Mouse (Mus musculus) stomach, embryonic 16.5 days (tissue): ENCODE results near the gene Zhx3. TPM values are rescaled to one million over a fixed set of nuclear protein-coding genes. Genes with fewer than 3 reads are reported as not detected.

Experiments
- ATAC-seq: fragments of 200-750 bp; cut with Nextera tagmentation; 2 replicates; pipeline ENCODE4 v1.8.0; 2017; ENCODE audit warnings: moderate number of reproducible peaks, moderate TSS enrichment; ENCODE audit not compliant: insufficient read depth, low FRiP score
- H3K27ac ChIP-seq: fragments of 300-500 bp; sonication (generic); 2 replicates; pipeline ENCODE4 v1.5.1; 2014; ENCODE audit warnings: low read length
- H3K27me3 ChIP-seq: fragments of 300-500 bp; sonication (generic); 2 replicates; pipeline ENCODE4 v1.6.1; 2014; ENCODE audit warnings: low read length, control low read depth, mixed read lengths; ENCODE audit not compliant: control insufficient read depth, insufficient read depth
- H3K36me3 ChIP-seq: fragments of 300-500 bp; sonication (generic); 2 replicates; pipeline ENCODE4 v1.6.1; 2014; ENCODE audit warnings: low read length; ENCODE audit not compliant: control insufficient read depth, insufficient read depth
- H3K4me1 ChIP-seq: fragments of 300-500 bp; sonication (generic); 2 replicates; pipeline ENCODE4 v1.6.1; 2014; ENCODE audit warnings: low read length, control low read depth, mixed read lengths; ENCODE audit not compliant: control insufficient read depth, insufficient read depth
- H3K4me2 ChIP-seq: fragments of 300-500 bp; sonication (generic); 2 replicates; pipeline ENCODE4 v1.6.1; 2014; ENCODE audit warnings: low read depth, low read length, mixed read lengths
- H3K4me3 ChIP-seq: fragments of 300-500 bp; sonication (generic); replicated peaks from 2 replicates; pipeline ENCODE4 v1.5.1; 2014; ENCODE audit warnings: mild to moderate bottlenecking, low read length
- H3K9ac ChIP-seq: fragments of 300-500 bp; sonication (generic); 2 replicates; pipeline ENCODE4 v1.6.1; 2014; ENCODE audit warnings: low read length
- H3K9me3 ChIP-seq: fragments of 300-500 bp; sonication (generic); replicated peaks from 2 replicates; pipeline ENCODE4 v1.6.1; 2016; ENCODE audit warnings: low read length, control low read depth; ENCODE audit not compliant: control insufficient read depth
- WGBS: fragments of 180-500 bp; shearing (Covaris S2); extraction: QIAGEN DNeasy Blood & Tissue Kit; methylation state at CpG from one replicate; pipeline ENCODE4 v1.1.7; 2014; 5-methylcytosine and 5-hydroxymethylcytosine counted together
- polyA plus RNA-seq: library from polyadenylated mRNA; unstranded; fragments of >200 nt; fragmentation: Nextera tagmentation; extraction: Ambion mirVana; gene quantifications from 2 replicates; pipeline ENCODE4 v1.2.1, GENCODE M21; 2015

Gene Zhx3
- polyA plus RNA-seq, 1 experiment from 2014 or later = 10.7 TPM

DNA sequence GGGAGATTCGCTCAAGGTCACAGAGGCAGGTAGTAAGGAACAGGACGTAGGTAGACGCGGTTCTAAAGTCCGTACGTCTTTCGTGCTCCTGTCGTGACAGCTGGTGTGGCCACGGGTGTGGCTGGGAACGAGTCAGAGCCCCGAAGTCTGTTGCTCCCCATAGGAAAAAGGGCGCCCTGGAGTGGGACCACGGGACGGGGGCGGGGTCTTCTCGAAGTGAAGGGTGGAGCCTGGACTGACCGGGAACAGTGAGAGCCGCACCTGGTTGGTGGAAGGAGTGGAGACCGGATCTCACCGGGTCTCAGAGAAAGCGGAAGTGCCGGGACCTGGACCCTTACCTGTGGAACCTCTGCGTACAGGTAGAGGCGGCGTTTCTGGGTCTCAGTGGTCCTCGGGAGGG, 15.1 kb upstream of the Zhx3 start:
- H3K4me2 ChIP-seq = peak overlapping the region; percentile 89
- peak overlapping the region; percentile 65 for H3K27ac ChIP-seq
- peak; percentile 93 for ATAC-seq
- no peaks in the 10 kb centered on the region for H3K9me3 ChIP-seq
- peak overlapping the region; percentile 59 for H3K9ac ChIP-seq
- H3K36me3 ChIP-seq = no peaks in the 10 kb centered on the region
- no peaks in the 10 kb centered on the region for H3K4me1 ChIP-seq
- peak overlapping the region; percentile 55 for H3K4me3 ChIP-seq
- H3K27me3 ChIP-seq = no peaks in the 10 kb centered on the region
- WGBS = under 1% methylated on average over 26 of the region's 26 CpGs

DNA sequence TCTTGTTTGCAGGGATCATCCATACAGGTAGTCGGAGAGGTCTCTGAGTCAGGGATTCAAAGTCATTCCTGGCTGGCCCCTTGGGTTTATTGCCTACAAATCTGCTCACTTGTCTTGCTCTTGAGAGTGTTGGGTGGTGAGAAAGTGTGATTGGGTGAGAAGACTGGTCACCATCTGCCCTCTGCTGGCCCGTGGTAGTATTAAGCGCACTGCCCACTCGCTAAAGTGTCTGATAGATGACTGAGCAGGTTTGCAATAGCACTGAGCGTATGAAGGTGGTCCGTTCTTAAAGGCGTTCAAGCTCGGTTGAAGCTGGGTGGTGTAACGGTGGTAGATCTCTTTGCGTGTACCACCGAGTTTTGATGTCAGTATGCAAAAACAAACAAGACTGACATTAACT, 14.5 kb upstream of the Zhx3 start:
- peak overlapping the region; percentile 89 for H3K4me2 ChIP-seq
- peak overlapping the region; percentile 61 for H3K27ac ChIP-seq
- H3K4me1 ChIP-seq = no peaks in the 10 kb centered on the region
- H3K4me3 ChIP-seq = peak overlapping the region; percentile 55
- H3K9me3 ChIP-seq = no peaks in the 10 kb centered on the region
- peak overlapping the region; percentile 59 for H3K9ac ChIP-seq
- ATAC-seq = peak; percentile 70; the same call in 1 of the 2 replicates
- 2% methylated on average over 11 of the region's 11 CpGs for WGBS
- no peaks in the 10 kb centered on the region for H3K27me3 ChIP-seq
- H3K36me3 ChIP-seq = no peaks in the 10 kb centered on the region

DNA sequence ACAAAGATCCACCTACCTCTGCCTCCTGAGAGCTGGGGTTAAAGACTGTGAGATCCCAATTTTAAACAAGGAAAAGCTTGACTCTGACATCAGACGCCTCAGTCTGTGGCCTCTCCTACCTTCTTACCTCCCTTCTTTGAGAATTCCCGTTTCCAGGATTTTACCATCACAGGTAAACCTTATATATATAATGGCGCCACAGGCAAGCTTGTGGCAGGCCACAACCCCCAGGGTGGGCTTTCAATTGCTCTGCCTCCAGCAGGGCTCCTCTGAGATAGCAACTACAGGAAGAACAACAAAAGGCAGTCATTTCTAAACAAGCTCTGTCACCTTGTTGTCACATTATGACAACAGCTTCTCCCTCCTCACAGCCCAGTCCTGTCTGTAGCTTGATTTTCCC, 13.4 kb upstream of the Zhx3 start:
- Histone ChIP-seq H3K4me3 (no peak overlapping the region), H3K27me3 (no peaks in the 10 kb centered on the region), H3K36me3 (no peaks in the 10 kb centered on the region), H3K27ac (no peak overlapping the region), H3K9me3 (no peaks in the 10 kb centered on the region), H3K4me2 (no peak overlapping the region), H3K4me1 (no peaks in the 10 kb centered on the region), H3K9ac (no peak overlapping the region)
- no peak for ATAC-seq
- 76% methylated on average over 3 of the region's 3 CpGs for WGBS

DNA sequence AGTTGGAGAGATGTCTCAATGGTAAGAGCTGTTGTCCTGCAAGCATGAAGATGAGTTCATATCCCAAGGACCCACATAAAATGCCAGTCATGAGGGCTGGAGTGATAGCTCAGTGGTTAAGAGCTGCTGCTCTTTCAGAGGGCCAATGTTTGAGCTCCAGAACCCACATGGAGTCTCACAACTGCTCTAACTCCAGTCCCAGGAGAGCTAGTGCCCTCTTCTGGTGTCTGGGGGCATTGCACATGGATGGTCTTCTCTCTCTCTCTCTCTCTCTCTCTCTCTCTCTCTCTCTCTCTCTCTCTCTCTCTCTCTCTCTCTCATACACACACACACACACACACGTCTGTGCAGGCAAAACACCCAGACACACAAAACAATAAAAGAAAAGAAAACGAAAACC, 12.0 kb upstream of the Zhx3 start:
- no peak for ATAC-seq
- H3K4me2 ChIP-seq = no peak overlapping the region
- 21% methylated on average over 2 of the region's 2 CpGs for WGBS
- H3K27me3 ChIP-seq = no peaks in the 10 kb centered on the region
- no peaks in the 10 kb centered on the region for H3K36me3 ChIP-seq
- H3K27ac ChIP-seq = no peak overlapping the region
- H3K9ac ChIP-seq = no peak overlapping the region
- no peak overlapping the region for H3K4me3 ChIP-seq
- H3K4me1 ChIP-seq = no peaks in the 10 kb centered on the region
- no peaks in the 10 kb centered on the region for H3K9me3 ChIP-seq

DNA sequence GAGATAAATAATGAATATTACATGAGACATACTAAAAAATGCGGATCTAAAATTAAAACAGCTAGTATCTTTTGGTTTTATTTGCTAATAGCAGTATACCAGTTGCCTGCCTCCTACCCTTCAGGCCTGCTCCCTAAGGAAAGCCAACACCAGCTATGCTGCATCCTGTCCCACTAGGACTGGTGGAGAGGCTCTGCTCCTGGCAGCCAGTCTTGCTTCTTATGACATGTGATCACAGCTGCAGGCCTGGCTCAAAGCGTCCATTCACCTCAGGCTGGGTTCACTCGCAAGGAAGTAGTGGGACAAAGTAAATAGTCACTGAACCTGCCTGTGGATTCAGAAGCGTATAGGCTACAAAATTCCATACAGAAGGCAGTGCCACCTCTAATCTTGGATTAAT, 11.1 kb upstream of the Zhx3 start:
- Histone ChIP-seq H3K27ac (no peak overlapping the region), H3K4me1 (no peaks in the 10 kb centered on the region), H3K36me3 (no peaks in the 10 kb centered on the region), H3K4me2 (no peak overlapping the region), H3K9ac (no peak overlapping the region), H3K4me3 (no peak overlapping the region), H3K9me3 (no peaks in the 10 kb centered on the region), H3K27me3 (no peaks in the 10 kb centered on the region)
- no peak for ATAC-seq
- 57% methylated on average over 4 of the region's 4 CpGs for WGBS

DNA sequence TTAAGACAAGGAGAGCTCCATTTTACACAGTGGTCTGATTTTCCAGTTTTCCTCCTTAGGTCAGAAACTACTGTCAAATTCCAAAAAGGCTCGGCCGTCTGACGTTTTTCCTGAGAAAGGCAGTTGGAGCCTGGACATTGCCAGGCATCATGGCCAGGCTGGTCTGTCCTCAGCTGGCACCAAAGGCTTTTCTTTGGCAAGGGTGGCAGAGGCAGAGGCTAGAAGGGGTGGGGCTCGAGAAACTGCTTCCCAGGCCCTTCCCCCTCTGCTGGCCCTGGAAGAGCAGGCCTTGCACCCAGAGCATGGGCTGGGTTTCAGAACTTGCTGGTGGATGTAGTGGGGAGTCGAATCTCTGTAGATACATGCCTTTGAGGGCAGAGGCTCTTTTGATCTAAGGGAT, 9.6 kb upstream of the Zhx3 start:
- H3K9ac ChIP-seq = no peak overlapping the region

DNA sequence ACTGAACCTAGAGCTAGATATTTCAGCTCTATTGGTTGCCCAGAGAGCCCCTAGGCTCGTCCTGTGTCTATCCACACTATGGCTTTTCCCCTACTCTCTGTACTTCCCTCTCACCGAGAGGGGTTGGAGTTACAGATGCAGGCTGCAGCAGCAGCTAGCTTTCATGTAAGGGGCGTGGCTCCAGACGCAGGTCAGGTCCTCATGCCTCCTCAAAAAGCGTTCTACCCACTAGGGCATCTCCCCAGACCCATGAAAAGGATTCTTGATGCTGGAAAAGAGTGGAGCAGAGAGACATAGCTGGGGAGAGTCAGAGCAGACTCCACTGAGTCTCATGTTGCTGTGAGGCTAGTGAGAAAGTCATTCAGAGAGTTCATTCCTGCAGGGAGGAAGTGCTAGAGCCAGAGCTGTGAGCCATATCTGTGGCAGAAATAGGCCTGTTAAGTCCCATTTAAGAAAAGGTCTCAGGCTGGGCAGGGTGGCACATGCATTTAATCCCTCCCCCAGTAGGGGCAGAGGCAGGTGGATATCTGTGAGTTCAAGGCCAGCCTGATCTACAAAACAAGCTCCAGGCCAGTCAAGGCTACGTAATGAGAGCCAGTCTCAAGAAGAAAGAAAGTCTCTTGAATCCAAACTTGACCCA, 8.8 kb upstream of the Zhx3 start:
- H3K9ac ChIP-seq = 0 out of 2 replicates have a peak overlapping the region, but pooled peaks have one; percentile 4
- no peak overlapping the region for H3K4me2 ChIP-seq
- no peaks in the 10 kb centered on the region for H3K9me3 ChIP-seq
- H3K4me3 ChIP-seq = no peak overlapping the region
- H3K27ac ChIP-seq = no peak overlapping the region
- no peak for ATAC-seq
- no peaks in the 10 kb centered on the region for H3K36me3 ChIP-seq
- no peaks in the 10 kb centered on the region for H3K27me3 ChIP-seq
- no peaks in the 10 kb centered on the region for H3K4me1 ChIP-seq
- WGBS = 50% methylated on average over 6 of the region's 6 CpGs

More for the DNA sequence above, 9.6 kb upstream of the Zhx3 start:
- Histone ChIP-seq H3K9me3 (no peaks in the 10 kb centered on the region), H3K27me3 (no peaks in the 10 kb centered on the region), H3K4me2 (no peak overlapping the region), H3K4me1 (no peaks in the 10 kb centered on the region), H3K4me3 (no peak overlapping the region), H3K36me3 (no peaks in the 10 kb centered on the region), H3K27ac (no peak overlapping the region)
- 75% methylated on average over 5 of the region's 5 CpGs for WGBS
- no peak for ATAC-seq

DNA sequence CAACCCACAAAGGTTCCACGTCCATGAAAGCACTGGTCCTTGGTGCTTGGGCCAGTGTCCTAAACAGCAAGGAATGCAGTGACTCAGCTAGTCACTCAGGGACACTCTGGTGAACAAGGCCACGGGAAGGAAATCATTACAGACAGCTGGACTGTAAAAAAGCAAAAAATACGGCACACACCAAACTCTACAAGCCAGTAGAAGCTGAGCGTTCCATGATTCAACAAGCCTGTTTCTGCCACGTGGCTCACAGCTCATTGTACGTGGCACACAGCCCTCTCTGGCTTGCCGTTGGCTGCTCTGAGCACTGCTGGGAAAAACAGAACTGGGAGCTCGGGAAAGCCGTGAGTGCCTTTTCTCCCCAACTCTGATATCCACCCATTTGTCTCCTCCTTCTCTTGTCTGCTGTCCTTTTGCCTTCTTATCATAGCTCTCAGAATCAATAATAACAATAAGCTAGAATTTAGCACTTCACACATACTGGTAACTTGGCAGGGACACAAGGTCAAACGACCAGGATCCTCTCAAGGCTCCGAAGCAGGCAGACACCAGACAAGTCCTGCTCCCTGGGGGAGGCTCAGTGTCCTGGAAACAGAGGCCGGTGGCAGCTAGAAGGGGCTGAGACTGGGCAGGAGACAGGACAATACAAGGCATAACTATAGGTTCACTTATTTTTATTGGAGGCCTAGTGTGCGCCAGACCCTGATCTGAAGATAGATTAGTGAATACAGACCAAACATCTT, 7.8 kb upstream of the Zhx3 start, which contains the start of gene Lpin3:
Gene Lpin3 (plus strand): TSS at position 218 of the 743 bp plus-strand sequence.
- no peak within 1 kb of the TSS for H3K27ac ChIP-seq
- H3K36me3 ChIP-seq = no peaks in the 10 kb centered on the region
- H3K4me2 ChIP-seq = no peak within 1 kb of the TSS
- no peaks in the 10 kb centered on the region for H3K4me1 ChIP-seq
- H3K9ac ChIP-seq = 0 out of 2 replicates have a peak within 1 kb of the TSS, but pooled peaks have one; percentile 4
- WGBS = 55% methylated on average over 13 of the region's 13 CpGs
- ATAC-seq = no peak
- 0 out of 2 replicates have a peak, but pooled peaks cover 5% of the 10 kb centered on the region for H3K9me3 ChIP-seq
- no peak within 1 kb of the TSS for H3K4me3 ChIP-seq
- no peaks in the 10 kb centered on the region for H3K27me3 ChIP-seq

DNA sequence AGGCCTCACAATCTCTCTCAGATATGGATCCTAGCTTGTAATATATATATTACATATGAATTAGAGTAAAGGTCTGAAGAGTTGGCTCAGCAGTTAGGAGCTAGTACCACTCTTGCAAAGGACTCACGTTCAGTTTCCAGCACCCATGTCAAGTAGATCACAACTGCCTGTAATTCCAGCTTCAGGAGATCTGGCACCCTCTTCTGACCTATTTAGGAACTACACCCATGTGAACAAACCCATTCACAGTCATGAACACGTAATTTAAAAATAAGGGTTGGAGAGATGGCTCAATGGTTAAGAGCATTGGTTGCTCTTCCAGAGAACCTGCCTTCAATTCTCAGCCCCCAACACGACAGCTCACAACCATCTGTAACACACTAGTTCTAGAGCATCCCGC, 3.3 kb upstream of the Zhx3 start:
- Histone ChIP-seq H3K4me2 (no peak overlapping the region), H3K9ac (no peak overlapping the region), H3K4me3 (no peak overlapping the region), H3K4me1 (peaks cover 4% of the 10 kb centered on the region; the same call in 1 of the 2 replicates), H3K27me3 (no peaks in the 10 kb centered on the region), H3K27ac (no peak overlapping the region), H3K9me3 (0 out of 2 replicates have a peak, but pooled peaks cover 5% of the 10 kb centered on the region), H3K36me3 (no peaks in the 10 kb centered on the region)
- ATAC-seq = no peak
- whole genome bisulfite sequencing = 85% methylated on average over 4 of the region's 4 CpGs
